Mouse (Mus musculus) forebrain, embryonic 13.5 days (tissue): Measurements from ENCODE around the gene Kbtbd4. TPM values are rescaled to one million over a fixed set of nuclear protein-coding genes. Genes with fewer than 3 reads are reported as not detected.
A peak's percentile ranks its signal among the peaks of the same experiment; 100 is the strongest.

Experiments
- ATAC-seq: fragments of 200-750 bp; cut with Nextera tagmentation; 2 replicates; pipeline ENCODE4 v1.8.0; 2017
- H3K27ac ChIP-seq: fragments of 300-500 bp; sonication (generic); 2 replicates; pipeline ENCODE4 v1.5.1; 2015; ENCODE audit warnings: inconsistent platforms, mild to moderate bottlenecking, moderate library complexity
- H3K27me3 ChIP-seq: fragments of 300-500 bp; sonication (generic); 2 replicates; pipeline ENCODE4 v1.6.1; 2015; ENCODE audit warnings: mild to moderate bottlenecking, inconsistent platforms
- H3K36me3 ChIP-seq: fragments of 300-500 bp; sonication (generic); 2 replicates; pipeline ENCODE4 v1.6.1; 2015; ENCODE audit warnings: mild to moderate bottlenecking, inconsistent platforms; ENCODE audit not compliant: poor library complexity, severe bottlenecking
- H3K4me1 ChIP-seq: fragments of 300-500 bp; sonication (generic); 2 replicates; pipeline ENCODE4 v1.6.1; 2015; ENCODE audit warnings: inconsistent platforms
- H3K4me2 ChIP-seq: fragments of 300-500 bp; sonication (generic); 2 replicates; pipeline ENCODE4 v1.6.1; 2015; ENCODE audit warnings: inconsistent platforms, mild to moderate bottlenecking, moderate library complexity
- H3K4me3 ChIP-seq: fragments of 300-500 bp; sonication (generic); 2 replicates; pipeline ENCODE4 v1.5.1; 2015; ENCODE audit warnings: mild to moderate bottlenecking, inconsistent platforms
- H3K9ac ChIP-seq: fragments of 300-500 bp; sonication (generic); 2 replicates; pipeline ENCODE4 v1.6.1; 2015; ENCODE audit warnings: mild to moderate bottlenecking, inconsistent platforms
- H3K9me3 ChIP-seq: fragments of 300-500 bp; sonication (generic); replicated peaks from 2 replicates; pipeline ENCODE4 v1.6.1; 2016; ENCODE audit warnings: inconsistent platforms
- WGBS: fragments of 180-500 bp; shearing (Covaris S2); methylation state at CpG from one replicate; pipeline ENCODE4 v1.1.7; 2015; 5-methylcytosine and 5-hydroxymethylcytosine counted together
- polyA plus RNA-seq: library from polyadenylated mRNA; unstranded; fragments of >200 nt; fragmentation: Nextera tagmentation; extraction: Ambion mirVana; gene quantifications from 2 replicates; pipeline ENCODE4 v1.2.1, GENCODE M21; 2015

Gene Kbtbd4
- polyA plus RNA-seq, 1 experiment from 2014 or later, result 59.2 TPM

GRCm38 (mm10) chr2:90911668-90912067 is 7.1 kb downstream of the Kbtbd4 start:
- Histone ChIP-seq H3K27me3 (no peaks in the 10 kb centered on the region), H3K9ac (no peak overlapping the region), H3K27ac (no peak overlapping the region), H3K36me3 (peaks cover 67% of the 10 kb centered on the region), H3K4me3 (no peak overlapping the region), H3K9me3 (no peaks in the 10 kb centered on the region), H3K4me1 (peaks cover 36% of the 10 kb centered on the region), H3K4me2 (no peak overlapping the region)
- 84% methylated on average over 1 of the region's 1 CpGs for WGBS
- no peak for ATAC-seq

GRCm38 (mm10) chr2:90913671-90914070 is 9.1 kb downstream of the Kbtbd4 start:
- Histone ChIP-seq H3K27ac (peak overlapping the region; percentile 46; the same call in 1 of the 2 replicates), H3K27me3 (no peaks in the 10 kb centered on the region), H3K4me2 (no peak overlapping the region), H3K36me3 (peaks cover 51% of the 10 kb centered on the region), H3K9ac (no peak overlapping the region), H3K4me3 (no peak overlapping the region), H3K9me3 (no peaks in the 10 kb centered on the region), H3K4me1 (peaks cover 38% of the 10 kb centered on the region)
- no peak for ATAC-seq
- 80% methylated on average over 2 of the region's 2 CpGs for WGBS

DNA sequence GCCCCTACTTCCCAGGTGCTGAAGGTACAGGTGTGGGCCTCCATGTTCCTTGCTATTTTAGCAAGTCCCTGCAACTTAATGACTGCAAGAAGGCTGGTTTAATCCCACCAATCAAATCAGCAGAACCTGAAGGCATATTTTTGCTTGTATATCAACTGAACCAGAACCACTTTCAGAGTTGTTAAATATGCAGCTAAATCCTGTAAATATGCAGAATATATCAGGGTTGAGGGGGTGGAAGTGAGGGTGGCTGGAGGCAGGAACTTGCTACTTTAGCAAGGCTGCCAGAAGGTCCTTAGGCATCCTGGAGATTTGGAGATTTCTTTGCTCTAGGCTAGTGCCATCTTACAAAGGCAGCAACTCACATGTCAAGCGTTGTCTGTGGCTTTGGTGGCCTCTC is 11.0 kb downstream of the Kbtbd4 start:
- WGBS, result 84% methylated on average over 1 of the region's 1 CpGs
- no peak overlapping the region for H3K27ac ChIP-seq
- peaks cover 39% of the 10 kb centered on the region for H3K4me1 ChIP-seq
- H3K36me3 ChIP-seq, result peaks cover 32% of the 10 kb centered on the region
- no peaks in the 10 kb centered on the region for H3K27me3 ChIP-seq
- H3K4me2 ChIP-seq, result peak overlapping the region; percentile 72; the same call in 1 of the 2 replicates
- no peak overlapping the region for H3K4me3 ChIP-seq
- ATAC-seq, result no peak
- H3K9me3 ChIP-seq, result no peaks in the 10 kb centered on the region
- peak overlapping the region; percentile 30; the same call in 1 of the 2 replicates for H3K9ac ChIP-seq

DNA sequence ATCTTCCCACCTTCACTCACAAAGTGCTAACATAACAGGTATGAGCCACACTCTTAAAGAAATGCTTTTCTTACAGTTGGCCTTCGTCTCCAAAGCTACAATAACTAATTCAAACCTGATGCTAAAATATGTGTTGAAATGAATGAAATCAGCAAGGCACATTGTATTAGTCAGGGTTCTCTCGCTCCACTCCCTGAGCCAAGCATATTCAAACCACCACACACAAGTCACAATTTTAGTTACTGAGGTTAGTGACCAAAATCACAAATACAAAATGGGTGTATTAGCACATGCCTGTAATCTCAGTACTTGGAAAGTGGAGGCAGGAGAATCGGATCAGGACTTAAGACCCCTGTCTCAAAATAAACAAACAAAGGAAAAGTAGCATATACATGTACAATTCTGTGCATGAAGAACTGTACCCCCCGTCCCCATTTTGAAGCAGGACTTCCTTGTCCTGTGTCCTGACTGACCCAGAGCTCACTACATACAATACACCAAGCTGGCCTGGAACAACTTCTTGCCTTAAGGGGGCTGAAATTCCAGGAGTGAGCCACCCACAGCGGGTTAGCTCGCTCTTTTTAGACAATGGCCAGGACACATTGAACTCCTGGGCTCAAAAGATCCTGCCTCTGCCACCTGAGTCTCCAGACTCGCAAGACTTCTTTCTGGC is 12.2 kb downstream of the Kbtbd4 start:
- Histone ChIP-seq H3K9ac (peak overlapping the region; percentile 95), H3K36me3 (peaks cover 21% of the 10 kb centered on the region), H3K4me1 (peaks cover 39% of the 10 kb centered on the region), H3K4me3 (peak overlapping the region; percentile 65), H3K4me2 (peak overlapping the region; percentile 72), H3K9me3 (no peaks in the 10 kb centered on the region), H3K27me3 (no peaks in the 10 kb centered on the region), H3K27ac (peak overlapping the region; percentile 87)
- ATAC-seq, result no peak
- WGBS, result 25% methylated on average over 7 of the region's 7 CpGs

- H3K27ac ChIP-seq, result peak overlapping the region; percentile 87
- peaks cover 39% of the 10 kb centered on the region for H3K4me1 ChIP-seq
- peak; percentile 83 for ATAC-seq
- WGBS, result 1% methylated on average over 66 of the region's 73 CpGs
- H3K36me3 ChIP-seq, result peaks cover 17% of the 10 kb centered on the region
- no peaks in the 10 kb centered on the region for H3K27me3 ChIP-seq
- peak overlapping the region; percentile 95 for H3K9ac ChIP-seq
- peak overlapping the region; percentile 72 for H3K4me2 ChIP-seq
- H3K4me3 ChIP-seq, result peak overlapping the region; percentile 65
- no peaks in the 10 kb centered on the region for H3K9me3 ChIP-seq
Measured at GRCm38 (mm10) chr2:90917233-90917998, 12.9 kb downstream of the Kbtbd4 start.

- H3K9me3 ChIP-seq, result no peaks in the 10 kb centered on the region
- ATAC-seq, result peak; percentile 72
- WGBS, result 11% methylated on average over 16 of the region's 16 CpGs
Measured at GRCm38 (mm10) chr2:90917999-90918698, 13.6 kb downstream of the Kbtbd4 start.

GRCm38 (mm10) chr2:90921178-90921577 is 16.6 kb downstream of the Kbtbd4 start:
- Histone ChIP-seq H3K4me2 (no peak overlapping the region), H3K4me3 (no peak overlapping the region), H3K36me3 (no peaks in the 10 kb centered on the region), H3K27ac (no peak overlapping the region), H3K9ac (no peak overlapping the region), H3K9me3 (no peaks in the 10 kb centered on the region), H3K4me1 (peaks cover 17% of the 10 kb centered on the region), H3K27me3 (no peaks in the 10 kb centered on the region)
- no peak for ATAC-seq
- 97% methylated on average over 1 of the region's 1 CpGs for WGBS

More at GRCm38 (mm10) chr2:90917999-90918698, 13.6 kb downstream of the Kbtbd4 start:
- peaks cover 10% of the 10 kb centered on the region for H3K36me3 ChIP-seq
- H3K27ac ChIP-seq, result peak overlapping the region; percentile 87
- no peaks in the 10 kb centered on the region for H3K27me3 ChIP-seq
- H3K9ac ChIP-seq, result peak overlapping the region; percentile 95
- H3K4me2 ChIP-seq, result peak overlapping the region; percentile 72
- H3K4me1 ChIP-seq, result peaks cover 39% of the 10 kb centered on the region
- peak overlapping the region; percentile 65 for H3K4me3 ChIP-seq

GRCm38 (mm10) chr2:90922636-90923035 is 18.1 kb downstream of the Kbtbd4 start:
- H3K9ac ChIP-seq, result no peak overlapping the region
- H3K4me1 ChIP-seq, result peaks cover 9% of the 10 kb centered on the region
- H3K9me3 ChIP-seq, result no peaks in the 10 kb centered on the region
- no peak for ATAC-seq
- no peak overlapping the region for H3K4me3 ChIP-seq
- H3K36me3 ChIP-seq, result no peaks in the 10 kb centered on the region
- whole genome bisulfite sequencing, result 93% methylated on average over 2 of the region's 2 CpGs
- no peak overlapping the region for H3K4me2 ChIP-seq
- H3K27me3 ChIP-seq, result no peaks in the 10 kb centered on the region
- no peak overlapping the region for H3K27ac ChIP-seq

DNA sequence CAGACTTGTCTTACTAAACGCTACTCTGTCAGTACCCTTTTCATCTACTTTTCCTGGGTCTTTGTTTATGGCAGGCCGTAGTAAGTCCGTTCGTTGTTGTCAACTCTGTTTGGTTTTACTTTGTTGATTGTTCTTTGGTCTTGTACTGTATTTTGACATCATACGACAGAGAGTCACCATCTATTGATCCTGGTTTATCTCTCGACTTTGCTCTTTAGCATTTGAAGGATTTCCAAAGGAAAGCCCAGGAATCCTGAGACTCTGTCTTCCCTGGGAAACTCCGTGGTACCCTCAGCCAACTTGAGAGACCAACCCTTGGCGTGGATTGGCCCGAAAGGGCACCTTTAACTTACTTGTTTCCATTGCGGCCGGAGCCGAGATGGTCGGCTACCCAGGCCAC is 24.0 kb downstream of the Kbtbd4 start:
- H3K9me3 ChIP-seq, result no peaks in the 10 kb centered on the region
- no peak for ATAC-seq
- H3K27ac ChIP-seq, result no peak overlapping the region
- WGBS, result 85% methylated on average over 13 of the region's 13 CpGs
- no peaks in the 10 kb centered on the region for H3K27me3 ChIP-seq
- no peak overlapping the region for H3K4me3 ChIP-seq
- H3K4me1 ChIP-seq, result no peaks in the 10 kb centered on the region
- no peaks in the 10 kb centered on the region for H3K36me3 ChIP-seq
- H3K4me2 ChIP-seq, result no peak overlapping the region
- no peak overlapping the region for H3K9ac ChIP-seq

- no peaks in the 10 kb centered on the region for H3K4me1 ChIP-seq
- no peak overlapping the region for H3K27ac ChIP-seq
- no peak overlapping the region for H3K4me2 ChIP-seq
- H3K36me3 ChIP-seq, result no peaks in the 10 kb centered on the region
- WGBS, result 86% methylated on average over 8 of the region's 8 CpGs
- no peak overlapping the region for H3K9ac ChIP-seq
- H3K9me3 ChIP-seq, result no peaks in the 10 kb centered on the region
- no peaks in the 10 kb centered on the region for H3K27me3 ChIP-seq
- no peak for ATAC-seq
- no peak overlapping the region for H3K4me3 ChIP-seq
Measured at GRCm38 (mm10) chr2:90931829-90932228, 27.3 kb downstream of the Kbtbd4 start.

GRCm38 (mm10) chr2:90932273-90932672 is 27.7 kb downstream of the Kbtbd4 start:
- Histone ChIP-seq H3K36me3 (no peaks in the 10 kb centered on the region), H3K9ac (no peak overlapping the region), H3K27me3 (no peaks in the 10 kb centered on the region), H3K4me3 (no peak overlapping the region), H3K4me2 (no peak overlapping the region), H3K27ac (no peak overlapping the region), H3K9me3 (no peaks in the 10 kb centered on the region), H3K4me1 (no peaks in the 10 kb centered on the region)
- 71% methylated on average over 2 of the region's 2 CpGs for WGBS
- ATAC-seq, result no peak

DNA sequence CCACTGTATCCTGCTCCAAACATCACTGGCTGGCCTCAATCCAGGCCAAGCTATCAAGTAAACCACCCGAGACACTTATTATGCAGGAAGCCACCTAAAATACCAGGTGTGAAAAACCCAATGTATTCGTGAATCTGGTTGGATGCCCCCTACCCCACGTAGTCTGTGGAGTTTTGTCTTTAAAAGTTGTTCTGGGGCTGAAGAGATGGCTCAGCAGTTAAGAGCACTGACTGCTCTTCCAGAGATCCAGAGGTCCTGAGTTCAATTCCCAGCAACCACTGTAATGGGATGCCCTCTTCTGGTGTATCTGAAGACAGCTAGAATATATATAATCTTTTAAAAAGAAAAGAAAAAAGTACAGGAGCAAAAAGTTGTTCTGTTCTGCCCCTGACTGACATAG is 33.8 kb downstream of the Kbtbd4 start:
- no peaks in the 10 kb centered on the region for H3K36me3 ChIP-seq
- H3K4me2 ChIP-seq, result no peak overlapping the region
- no peak for ATAC-seq
- WGBS, result 76% methylated on average over 3 of the region's 3 CpGs
- no peak overlapping the region for H3K27ac ChIP-seq
- H3K9ac ChIP-seq, result no peak overlapping the region
- H3K4me3 ChIP-seq, result no peak overlapping the region
- H3K27me3 ChIP-seq, result no peaks in the 10 kb centered on the region
- peaks cover 27% of the 10 kb centered on the region for H3K4me1 ChIP-seq
- H3K9me3 ChIP-seq, result no peaks in the 10 kb centered on the region
